Mouse (Mus musculus) thymus, adult 18-20 months (tissue): Measurements from ENCODE around the gene Scnn1g.

Experiments used
- DNase-seq, 2 experiments: peaks; one replicate each; pipeline ENCODE4 v3.0.0; 2022; ENCODE audit warnings: mixed read lengths in 2 of 2

Scnn1g gene

GRCm38 (mm10) chr7:121734171-121734831 is at the start of gene Scnn1g:
TSS of gene Scnn1g (plus strand) at chr7:121734479.
- peak; percentile 40 to 54 for DNase-seq

GRCm38 (mm10) chr7:121685140-121685984 is 48.9 kb upstream of the Scnn1g start:
- DNase-seq: no peak

DNA sequence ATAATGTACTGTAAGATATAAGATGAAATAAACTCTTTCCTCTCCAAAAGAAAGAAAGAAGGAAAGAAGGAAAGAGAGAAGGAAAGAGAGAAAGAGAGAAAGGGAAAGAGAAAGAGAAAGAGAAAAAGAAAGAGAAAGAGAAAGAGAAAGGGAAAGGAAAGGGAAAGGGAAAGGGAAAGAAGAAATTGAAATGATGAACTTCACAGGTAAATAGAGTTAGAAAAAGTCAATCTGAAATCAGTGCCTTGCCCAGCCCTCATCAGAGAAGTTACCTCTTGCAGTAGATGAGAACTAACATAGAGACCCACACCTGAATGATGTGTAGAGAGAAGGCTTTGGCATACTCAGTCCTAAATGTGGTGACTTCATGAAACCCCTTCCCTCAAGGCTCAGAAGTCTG is 44.9 kb upstream of the Scnn1g start:
- DNase-seq: no peak

GRCm38 (mm10) chr7:121691803-121692202 is 42.5 kb upstream of the Scnn1g start:
- no peak for DNase-seq

GRCm38 (mm10) chr7:121697170-121697569 is 37.1 kb upstream of the Scnn1g start:
- no peak for DNase-seq

- no peak for DNase-seq
These were observed 36.7 kb upstream of the Scnn1g start for GRCm38 (mm10) chr7:121697574-121697973.

GRCm38 (mm10) chr7:121699218-121699617 is 35.1 kb upstream of the Scnn1g start:
- no peak for DNase-seq

GRCm38 (mm10) chr7:121700480-121700879 is 33.8 kb upstream of the Scnn1g start:
- no peak for DNase-seq

- no peak for DNase-seq
These were observed 32.3 kb upstream of the Scnn1g start for GRCm38 (mm10) chr7:121701983-121702382.

- no peak for DNase-seq
These were observed 29.2 kb upstream of the Scnn1g start for GRCm38 (mm10) chr7:121705051-121705450.

- DNase-seq: peak; percentile 16 to 21
These were observed 27.7 kb upstream of the Scnn1g start for GRCm38 (mm10) chr7:121706411-121707072.

GRCm38 (mm10) chr7:121707073-121707667 is 27.1 kb upstream of the Scnn1g start, which contains the start of gene Usp31:
TSS of gene Usp31 (minus strand) at chr7:121707253.
- peak; percentile 91 to 94 for DNase-seq

DNA sequence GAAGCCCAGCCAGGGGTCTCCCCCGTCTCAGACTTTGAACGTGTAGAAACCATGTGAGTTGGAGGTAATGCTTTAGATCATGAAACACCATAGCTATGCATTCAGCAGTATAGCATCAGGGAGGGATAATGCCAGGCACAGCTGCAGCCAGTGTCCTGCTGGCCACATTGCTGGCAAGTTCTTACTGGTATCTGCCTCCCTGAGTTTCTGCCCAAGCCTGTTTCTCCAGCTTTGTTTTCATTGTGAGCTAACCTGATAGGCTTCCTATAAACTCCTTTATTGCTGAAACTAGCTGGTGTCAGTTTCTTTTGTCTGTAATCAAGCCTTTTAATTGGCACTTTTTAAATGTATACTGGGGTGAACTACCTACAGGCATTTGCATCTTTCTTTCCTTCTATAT is 23.1 kb upstream of the Scnn1g start:
- no peak for DNase-seq

DNA sequence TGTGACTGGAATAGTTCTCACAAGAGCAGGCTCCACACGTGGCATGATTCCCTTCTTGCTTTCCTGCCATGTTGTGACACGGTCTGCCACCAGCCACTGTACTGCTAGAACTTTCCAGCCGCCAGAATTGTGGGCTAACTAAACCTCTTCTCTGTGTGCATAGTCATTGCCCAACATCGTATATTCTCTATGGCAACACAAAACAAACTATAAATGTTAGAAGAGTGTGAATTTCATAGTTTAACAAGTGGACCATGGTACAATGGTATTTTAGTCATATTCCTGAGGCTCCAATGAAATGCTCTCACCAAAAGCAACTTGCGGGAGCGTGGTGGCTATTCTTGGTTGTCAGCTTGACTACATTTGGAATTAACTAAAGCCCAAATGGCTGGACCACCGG is 17.2 kb upstream of the Scnn1g start:
- DNase-seq: no peak

GRCm38 (mm10) chr7:121730225-121730624 is 4.1 kb upstream of the Scnn1g start:
- DNase-seq: no peak

GRCm38 (mm10) chr7:121737511-121738415 is 3.5 kb downstream of the Scnn1g start:
- DNase-seq: no peak

- DNase-seq: no peak
These were observed 16.0 kb downstream of the Scnn1g start for GRCm38 (mm10) chr7:121750244-121750643.

GRCm38 (mm10) chr7:121754748-121755147 is 20.5 kb downstream of the Scnn1g start:
- DNase-seq: no peak

- DNase-seq: no peak
These were observed 29.0 kb downstream of the Scnn1g start for GRCm38 (mm10) chr7:121763328-121763727.

GRCm38 (mm10) chr7:121767900-121768299 is 33.6 kb downstream of the Scnn1g start:
- DNase-seq: no peak

- DNase-seq: no peak
These were observed 34.7 kb downstream of the Scnn1g start for GRCm38 (mm10) chr7:121768983-121769382.

DNA sequence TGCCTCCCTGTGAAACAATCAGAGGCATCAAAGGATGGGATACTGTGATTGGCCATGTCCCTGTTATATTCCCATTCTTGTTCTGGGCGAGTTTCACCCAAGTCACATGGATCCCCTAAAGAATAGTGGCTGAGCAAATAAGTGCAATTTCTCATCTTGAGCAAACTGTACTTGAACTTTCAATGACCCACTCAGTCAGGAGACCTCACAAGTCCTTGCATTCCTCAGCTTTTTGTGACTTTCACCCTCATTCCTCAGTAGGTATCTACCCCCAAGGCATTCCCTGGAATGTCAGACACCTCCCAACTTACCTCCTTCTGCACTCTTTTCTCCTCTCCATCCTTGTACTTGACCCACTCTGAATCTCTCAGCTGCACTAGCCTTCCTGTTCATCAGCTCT is 44.3 kb downstream of the Scnn1g start:
- no peak for DNase-seq
